Mouse (Mus musculus) kidney, embryonic 14.5 days (tissue): ENCODE measurements around the gene C2cd2. TPM values are rescaled to one million over a fixed set of nuclear protein-coding genes. Genes with fewer than 3 reads are reported as not detected.

Experiments
- ATAC-seq: fragments of 200-750 bp; cut with Nextera tagmentation; 2 replicates; pipeline ENCODE4 v1.8.0; 2017; ENCODE audit warnings: moderate number of reproducible peaks, mild to moderate bottlenecking, moderate TSS enrichment, moderate library complexity; ENCODE audit not compliant: low FRiP score, low TSS enrichment
- H3K27ac ChIP-seq: fragments of 300-500 bp; sonication (generic); 2 replicates; pipeline ENCODE4 v1.5.1; 2014; ENCODE audit warnings: low read depth, mild to moderate bottlenecking, low read length, moderate library complexity, mixed read lengths
- H3K27me3 ChIP-seq: fragments of 300-500 bp; sonication (generic); 2 replicates; pipeline ENCODE4 v1.6.1; 2014; ENCODE audit warnings: mild to moderate bottlenecking, low read length; ENCODE audit not compliant: control insufficient read depth, insufficient read depth
- H3K36me3 ChIP-seq: fragments of 300-500 bp; sonication (generic); 2 replicates; pipeline ENCODE4 v1.6.1; 2014; ENCODE audit warnings: low read length, mixed read lengths; ENCODE audit not compliant: control insufficient read depth, insufficient read depth
- H3K4me1 ChIP-seq: fragments of 300-500 bp; sonication (generic); 2 replicates; pipeline ENCODE4 v1.6.1; 2014; ENCODE audit warnings: low read length, mixed read lengths; ENCODE audit not compliant: control insufficient read depth, insufficient read depth
- H3K4me2 ChIP-seq: fragments of 300-500 bp; sonication (generic); replicated peaks from 2 replicates; pipeline ENCODE4 v1.6.1; 2014; ENCODE audit warnings: low read depth, mild to moderate bottlenecking, low read length
- H3K4me3 ChIP-seq: fragments of 300-500 bp; sonication (generic); 2 replicates; pipeline ENCODE4 v1.5.1; 2014; ENCODE audit warnings: mild to moderate bottlenecking, low read length
- H3K9ac ChIP-seq: fragments of 300-500 bp; sonication (generic); 2 replicates; pipeline ENCODE4 v1.6.1; 2014; ENCODE audit warnings: low read depth, mild to moderate bottlenecking, low read length, moderate library complexity
- H3K9me3 ChIP-seq: fragments of 300-500 bp; sonication (generic); 2 replicates; pipeline ENCODE4 v1.6.1; 2016; ENCODE audit warnings: low read length; ENCODE audit not compliant: control insufficient read depth
- WGBS: fragments of 180-500 bp; shearing (Covaris S2); extraction: QIAGEN DNeasy Blood & Tissue Kit; methylation state at CpG from one replicate; pipeline ENCODE4 v1.1.7; 2014; 5-methylcytosine and 5-hydroxymethylcytosine counted together
- microRNA-seq: library from miRNA; unstranded; fragments of <30 nt; microRNA quantifications from one replicate; pipeline ENCODE4, GENCODE M21; 2016
- polyA plus RNA-seq: library from polyadenylated mRNA; unstranded; fragments of >200 nt; fragmentation: Nextera tagmentation; extraction: Ambion mirVana; gene quantifications from 2 replicates; pipeline ENCODE4 v1.2.1, GENCODE M21; 2014

Gene C2cd2
- polyA plus RNA-seq, 1 experiment from 2014 or later = 20.6 TPM

DNA sequence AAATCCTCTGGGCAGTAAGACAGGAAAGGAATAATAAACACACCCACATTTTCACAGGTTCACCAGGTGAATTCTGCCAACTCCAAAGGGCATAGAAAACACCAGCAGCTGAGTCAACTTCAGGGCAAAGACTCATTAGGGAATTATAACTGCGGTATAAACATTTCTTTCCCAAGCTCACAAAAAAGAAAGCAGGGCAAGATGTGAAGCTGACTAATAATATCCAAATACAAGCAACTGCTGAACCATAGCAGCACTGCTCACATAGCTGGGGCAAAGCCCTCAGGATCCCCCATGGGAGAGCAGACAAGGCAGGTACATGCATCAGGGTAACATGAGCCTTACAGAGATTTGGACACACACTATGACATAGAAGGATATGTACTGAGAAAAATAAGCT is 145.0 kb downstream of the C2cd2 start:
- H3K4me1 ChIP-seq = no peaks in the 10 kb centered on the region
- 88% methylated on average over 1 of the region's 1 CpGs for WGBS
- no peak overlapping the region for H3K9ac ChIP-seq
- no peak for ATAC-seq
- H3K27ac ChIP-seq = no peak overlapping the region
- H3K27me3 ChIP-seq = no peaks in the 10 kb centered on the region
- no peak overlapping the region for H3K4me2 ChIP-seq
- H3K9me3 ChIP-seq = no peaks in the 10 kb centered on the region
- H3K4me3 ChIP-seq = no peak overlapping the region
- H3K36me3 ChIP-seq = peaks cover 81% of the 10 kb centered on the region

GRCm38 (mm10) chr16:97815269-97815668 is 147.1 kb downstream of the C2cd2 start:
- Histone ChIP-seq H3K4me1 (no peaks in the 10 kb centered on the region), H3K4me3 (no peak overlapping the region), H3K9ac (no peak overlapping the region), H3K9me3 (no peaks in the 10 kb centered on the region), H3K27me3 (no peaks in the 10 kb centered on the region), H3K36me3 (peaks cover 87% of the 10 kb centered on the region), H3K4me2 (no peak overlapping the region), H3K27ac (no peak overlapping the region)
- WGBS = 87% methylated on average over 5 of the region's 5 CpGs
- no peak for ATAC-seq

GRCm38 (mm10) chr16:97814060-97814459 is 148.3 kb downstream of the C2cd2 start:
- no peak overlapping the region for H3K9ac ChIP-seq
- ATAC-seq = no peak
- H3K4me2 ChIP-seq = no peak overlapping the region
- H3K36me3 ChIP-seq = peaks cover 95% of the 10 kb centered on the region
- H3K4me1 ChIP-seq = no peaks in the 10 kb centered on the region
- H3K9me3 ChIP-seq = no peaks in the 10 kb centered on the region
- H3K4me3 ChIP-seq = no peak overlapping the region
- no peaks in the 10 kb centered on the region for H3K27me3 ChIP-seq
- no peak overlapping the region for H3K27ac ChIP-seq
- 98% methylated on average over 2 of the region's 2 CpGs for WGBS

GRCm38 (mm10) chr16:97808881-97809280 is 153.5 kb downstream of the C2cd2 start:
- Histone ChIP-seq H3K27ac (no peak overlapping the region), H3K27me3 (no peaks in the 10 kb centered on the region), H3K36me3 (peaks cover 85% of the 10 kb centered on the region), H3K9ac (no peak overlapping the region), H3K4me3 (no peak overlapping the region), H3K4me1 (no peaks in the 10 kb centered on the region), H3K4me2 (no peak overlapping the region), H3K9me3 (no peaks in the 10 kb centered on the region)
- 93% methylated on average over 3 of the region's 3 CpGs for whole genome bisulfite sequencing
- ATAC-seq = no peak

GRCm38 (mm10) chr16:97805646-97806045 is 156.8 kb downstream of the C2cd2 start:
- H3K36me3 ChIP-seq = peaks cover 73% of the 10 kb centered on the region
- H3K4me2 ChIP-seq = no peak overlapping the region
- 90% methylated on average over 3 of the region's 3 CpGs for WGBS
- H3K9ac ChIP-seq = no peak overlapping the region
- no peak overlapping the region for H3K4me3 ChIP-seq
- no peaks in the 10 kb centered on the region for H3K27me3 ChIP-seq
- no peak for ATAC-seq
- no peaks in the 10 kb centered on the region for H3K9me3 ChIP-seq
- H3K27ac ChIP-seq = no peak overlapping the region
- no peaks in the 10 kb centered on the region for H3K4me1 ChIP-seq

Small RNA genes lying within 50 kb of the gene (microRNA-seq; reads per million reads assigned to microRNA genes)
- gene Mir6964 = not detected

Other genes starting within 250 kb of the C2cd2 start
- gene Ripk4, start 198.8 kb downstream of the C2cd2 start, polyA plus RNA-seq = 4.6 and 7.7 TPM in 2 replicates
- 7.8 and 14.4 TPM in 2 replicates for gene Prdm15, start 110.7 kb downstream of the C2cd2 start, polyA plus RNA-seq
- gene Zbtb21, start within 50 bp of the C2cd2 start, polyA plus RNA-seq = 12.3 and 14.1 TPM in 2 replicates
- 28.8 and 29.3 TPM in 2 replicates for gene B230307C23Rik, start 34.7 kb upstream of the C2cd2 start, polyA plus RNA-seq
- gene A630089N07Rik, start 119.9 kb upstream of the C2cd2 start, polyA plus RNA-seq = 29.0 and 32.4 TPM in 2 replicates